24 mouse cellular contexts compared by ENCODE assay signal in the genomic region with DNA sequence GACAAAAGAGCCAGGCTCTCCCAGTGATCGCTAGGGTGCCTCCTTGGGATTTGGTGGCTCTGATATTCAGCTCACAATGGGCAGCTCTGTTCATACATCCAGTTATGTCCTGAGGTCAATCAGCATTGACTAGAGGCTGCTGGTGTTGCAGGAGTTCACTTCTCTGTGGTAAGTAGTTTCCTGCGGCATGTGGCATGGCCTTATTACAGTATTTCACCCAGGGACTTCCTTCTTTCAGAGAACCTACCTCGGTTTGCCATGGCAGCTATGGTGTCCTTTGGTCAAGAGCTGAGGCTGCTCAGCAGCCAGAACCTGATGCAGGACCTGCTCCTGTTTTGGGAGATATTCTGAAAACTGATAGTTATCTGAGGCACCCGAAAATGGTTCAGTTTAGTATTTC. TPM values are rescaled to one million over a fixed set of nuclear protein-coding genes. Genes with fewer than 3 reads are reported as not detected.
"Had no signal": no experiment of that assay in that cellular context is flagged by ENCODE, and none has a peak within 500 bp of the region (broad histone marks: within the 10 kb centered on the region; RNA-seq: fewer than 3 reads in every experiment).

No protein-coding gene starts in this region.

- H3K27me3 ChIP-seq: midbrain, embryonic 12.5 days; neural tube, embryonic 13.5 days; neural tube, embryonic 15.5 days had no signal

- H3K9ac ChIP-seq: liver, embryonic 14.5 days; lung, embryonic 14.5 days; midbrain, embryonic 12.5 days; neural tube, embryonic 13.5 days; neural tube, embryonic 15.5 days had no signal

- H3K36me3 ChIP-seq: midbrain, embryonic 10.5 days; midbrain, embryonic 12.5 days; neural tube, embryonic 13.5 days; neural tube, embryonic 15.5 days had no signal

- DNase-seq: lung, adult 18-20 months; lung, embryonic 14.5 days; lung, postnatal 10 days; lung, postnatal 4 days; midbrain, embryonic 14.5 days; right cerebral cortex, postnatal 14 days; spleen, adult 18-20 months; thymus, adult 2 months; thymus, postnatal 25 days; thymus, postnatal 4 days had no signal

- H3K9me3 ChIP-seq: midbrain, embryonic 10.5 days; midbrain, embryonic 12.5 days; neural tube, embryonic 15.5 days had no signal

- H3K4me3 ChIP-seq: midbrain, embryonic 10.5 days; midbrain, embryonic 12.5 days; myocyte; neural tube, embryonic 13.5 days; neural tube, embryonic 15.5 days had no signal

- H3K27ac ChIP-seq: liver, embryonic 14.5 days; midbrain, embryonic 10.5 days; midbrain, embryonic 12.5 days; neural tube, embryonic 13.5 days; neural tube, embryonic 15.5 days had no signal

- ATAC-seq: midbrain, embryonic 16.5 days had no signal

- H3K4me1 ChIP-seq: midbrain, embryonic 10.5 days; midbrain, embryonic 12.5 days; neural tube, embryonic 13.5 days; neural tube, embryonic 15.5 days had no signal

- H3K4me2 ChIP-seq: lung, embryonic 14.5 days; midbrain, embryonic 12.5 days; neural tube, embryonic 13.5 days; neural tube, embryonic 15.5 days had no signal

RNA-seq across cellular contexts. Expression of a gene that starts 17.6 kb away (rescaled TPM):
- polyA plus RNA-seq: midbrain, embryonic 10.5 days; midbrain, embryonic 12.5 days; neural tube, embryonic 11.5 days; neural tube, embryonic 13.5 days had no signal

RNA-seq across cellular contexts. Expression of a gene that starts 23.9 kb away (rescaled TPM):
- total RNA-seq: megakaryocyte-erythroid progenitor cell, adult 5-6 weeks had no signal
- polyA plus RNA-seq: liver, embryonic 14.5 days; liver, embryonic 16.5 days; lung, embryonic 14.5 days; lung, embryonic 16.5 days; midbrain, embryonic 10.5 days; midbrain, embryonic 12.5 days; midbrain, embryonic 14.5 days; midbrain, embryonic 16.5 days; neural tube, embryonic 11.5 days; neural tube, embryonic 13.5 days; neural tube, embryonic 15.5 days; stomach, embryonic 14.5 days; stomach, embryonic 16.5 days; testis, adult 2 months had no signal

RNA-seq across cellular contexts. Expression of a gene that starts 42.7 kb away (rescaled TPM):
- total RNA-seq: megakaryocyte-erythroid progenitor cell, adult 5-6 weeks had no signal
